Mouse (Mus musculus) liver, embryonic 14.5 days (tissue): ENCODE measurements around the gene Pml. TPM values are rescaled to one million over a fixed set of nuclear protein-coding genes. Genes with fewer than 3 reads are reported as not detected.
"Not testable (repeated sequence)": the region's sequence is repeated elsewhere in the genome, so short reads cannot be mapped to it uniquely, and the experiment has no call there.

Experiments used
- ATAC-seq: fragments of 200-750 bp; cut with Nextera tagmentation; 2 replicates; pipeline ENCODE4 v1.8.0; 2017; ENCODE audit warnings: moderate number of reproducible peaks, mild to moderate bottlenecking, moderate library complexity; ENCODE audit not compliant: insufficient read depth
- DNase-seq, 3 experiments: peaks; one replicate each; pipeline ENCODE4 v3.0.0-alpha.2; 2012 to 2013; ENCODE audit warnings: low read depth in 3 of 3, low spot score in 3 of 3
- H3K27ac ChIP-seq: fragments of 300-500 bp; sonication (generic); 2 replicates; pipeline ENCODE4 v1.5.1; 2014; ENCODE audit warnings: moderate library complexity, mild to moderate bottlenecking, control low read depth, inconsistent platforms
- H3K27me3 ChIP-seq: fragments of 300-500 bp; sonication (generic); 2 replicates; pipeline ENCODE4 v1.6.1; 2014; ENCODE audit warnings: mild to moderate bottlenecking, low read length, moderate library complexity; ENCODE audit not compliant: control insufficient read depth, insufficient read depth
- H3K36me3 ChIP-seq: fragments of 300-500 bp; sonication (generic); replicated peaks from 2 replicates; pipeline ENCODE4 v1.6.1; 2014; ENCODE audit warnings: low read depth; ENCODE audit not compliant: control insufficient read depth, insufficient read depth
- H3K4me1 ChIP-seq, 2 experiments: fragments of 200-500 bp in 1 of 2; fragments of 300-500 bp in 1 of 2; sonication (generic) in 1 of 2; replicated peaks; 2 replicates each; pipeline ENCODE4 v1.6.1; 2012 to 2014; ENCODE audit warnings: antibody characterized with exemption in 1 of 2, inconsistent platforms in 1 of 2, low read length in 1 of 2; ENCODE audit not compliant: control insufficient read depth in 2 of 2, insufficient read depth in 2 of 2
- H3K4me2 ChIP-seq: fragments of 300-500 bp; sonication (generic); 2 replicates; pipeline ENCODE4 v1.6.1; 2014; ENCODE audit warnings: low read depth, mild to moderate bottlenecking, control low read depth, moderate library complexity
- H3K4me3 ChIP-seq, 2 experiments: fragments of 200-500 bp in 1 of 2; fragments of 300-500 bp in 1 of 2; sonication (generic) in 1 of 2; 2 replicates each; pipeline ENCODE4 v1.5.1; 2012 to 2014; ENCODE audit warnings: low read depth in 2 of 2, low read length in 2 of 2, mild to moderate bottlenecking in 2 of 2, control low read depth in 1 of 2, inconsistent platforms in 1 of 2, moderate library complexity in 1 of 2; ENCODE audit not compliant: insufficient read depth in 1 of 2
- H3K9ac ChIP-seq: fragments of 300-500 bp; sonication (generic); replicated peaks from 2 replicates; pipeline ENCODE4 v1.6.1; 2014; ENCODE audit warnings: mild to moderate bottlenecking, control low read depth, moderate library complexity
- H3K9me3 ChIP-seq: fragments of 300-500 bp; sonication (generic); 2 replicates; pipeline ENCODE4 v1.6.1; 2016; ENCODE audit warnings: low read length, mixed read lengths; ENCODE audit not compliant: control insufficient read depth
- CTCF ChIP-seq: IDR thresholded peaks from 2 replicates; pipeline ENCODE4 v1.5.1; 2016; ENCODE audit warnings: antibody characterized with exemption, low read depth, control low read depth
- EP300 ChIP-seq: IDR thresholded peaks from 2 replicates; pipeline ENCODE4 v1.6.1; 2016; ENCODE audit warnings: antibody characterized with exemption, low read depth
- WGBS: fragments of 180-500 bp; shearing (Covaris S2); extraction: QIAGEN DNeasy Blood & Tissue Kit; methylation state at CpG from one replicate; pipeline ENCODE4 v1.1.7; 2014; ENCODE audit not compliant: insufficient replicate concordance; 5-methylcytosine and 5-hydroxymethylcytosine counted together
- polyA plus RNA-seq, 2 experiments: library from polyadenylated mRNA; depleted of rRNA in 1 of 2; stranded (reverse) in 1 of 2; unstranded in 1 of 2; fragments of >200 nt; fragmentation: Nextera tagmentation in 1 of 2; extraction: Ambion mirVana in 1 of 2; gene quantifications; 2 replicates each; pipeline versions ENCODE4 v1.2.1 to v1.2.3; 2012 to 2014

Pml gene
- polyA plus RNA-seq, 2 experiments = 17.1 to 17.6 TPM

- TF ChIP-seq CTCF = no peak
- no peak for TF ChIP-seq EP300
- Histone ChIP-seq H3K9me3 (no peaks in the 10 kb centered on the region), H3K36me3 (no peaks in the 10 kb centered on the region), H3K27ac (no peak overlapping the region), H3K4me3 (no peak overlapping the region), H3K4me1 (peaks cover 0 to 12% of the 10 kb centered on the region in 2 experiments; a peak in 2 of 4 replicates), H3K9ac (no peak overlapping the region), H3K27me3 (no peaks in the 10 kb centered on the region), H3K4me2 (no peak overlapping the region)
- ATAC-seq (no peak), DNase-seq (no peak)
- 68% methylated on average over 9 of the region's 9 CpGs for WGBS
Observed at GRCm38 (mm10) chr9:58272855-58273254, 23.3 kb upstream of the Pml start.

DNA sequence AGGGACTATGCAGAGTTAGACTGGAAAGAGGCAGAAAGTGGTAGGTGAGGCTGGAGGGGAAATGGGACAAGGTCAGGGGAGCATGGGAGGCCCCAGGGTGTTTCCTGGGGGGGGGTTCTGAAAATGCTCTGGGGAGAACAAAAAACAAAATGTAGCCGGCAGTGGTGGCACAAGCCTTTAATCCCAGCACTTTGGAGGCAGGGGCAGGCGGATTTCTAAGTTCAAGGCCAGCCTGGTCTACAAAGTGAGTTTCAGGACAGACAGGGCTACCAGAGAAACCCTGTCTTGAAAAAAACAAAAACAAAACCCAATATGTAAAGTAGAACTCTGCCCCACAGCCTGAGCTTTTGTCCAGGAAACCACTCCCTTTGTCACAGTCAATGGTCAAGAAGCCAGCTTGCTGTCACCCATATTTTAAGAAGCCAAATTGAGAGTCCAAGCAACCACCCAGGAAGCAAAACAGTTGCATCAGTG is 22.5 kb upstream of the Pml start:
- DNase-seq (no peak), ATAC-seq (no peak)
- Histone ChIP-seq H3K9ac (no peak overlapping the region), H3K9me3 (no peaks in the 10 kb centered on the region), H3K27me3 (no peaks in the 10 kb centered on the region), H3K36me3 (no peaks in the 10 kb centered on the region), H3K4me2 (no peak overlapping the region), H3K27ac (no peak overlapping the region), H3K4me3 (no peak overlapping the region), H3K4me1 (peaks cover 0 to 12% of the 10 kb centered on the region in 2 experiments; a peak in 2 of 4 replicates)
- WGBS = 53% methylated on average over 2 of the region's 2 CpGs
- no peak for TF ChIP-seq CTCF
- no peak for TF ChIP-seq EP300

DNA sequence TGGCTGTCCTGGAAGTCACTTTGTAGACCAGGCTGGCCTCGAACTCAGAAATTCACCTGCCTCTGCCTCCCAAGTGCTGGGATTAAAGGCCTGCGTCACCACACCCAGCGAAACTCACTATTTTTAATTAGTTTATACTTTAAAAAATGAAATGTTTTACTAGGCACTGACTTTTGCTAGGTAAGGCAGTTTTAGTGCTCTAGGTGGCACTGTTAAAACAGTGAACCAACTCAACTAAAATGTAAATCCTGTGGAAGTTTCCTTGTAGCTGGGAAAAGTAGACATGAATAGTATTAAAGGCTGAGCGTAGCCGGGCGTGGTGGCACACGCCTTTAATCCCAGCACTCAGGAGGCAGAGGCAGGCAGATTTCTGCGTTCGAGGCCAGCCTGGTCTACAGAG is 22.0 kb upstream of the Pml start:
- whole genome bisulfite sequencing = 74% methylated on average over 9 of the region's 9 CpGs
- H3K36me3 ChIP-seq, ATAC-seq, H3K9me3 ChIP-seq, H3K4me3 ChIP-seq, H3K4me2 ChIP-seq, H3K9ac ChIP-seq, DNase-seq, H3K27me3 ChIP-seq, H3K27ac ChIP-seq: not testable (repeated sequence)
- H3K4me1 ChIP-seq = peaks cover 0 to 16% of the 10 kb centered on the region in 2 experiments; a peak in 2 of 4 replicates

DNA sequence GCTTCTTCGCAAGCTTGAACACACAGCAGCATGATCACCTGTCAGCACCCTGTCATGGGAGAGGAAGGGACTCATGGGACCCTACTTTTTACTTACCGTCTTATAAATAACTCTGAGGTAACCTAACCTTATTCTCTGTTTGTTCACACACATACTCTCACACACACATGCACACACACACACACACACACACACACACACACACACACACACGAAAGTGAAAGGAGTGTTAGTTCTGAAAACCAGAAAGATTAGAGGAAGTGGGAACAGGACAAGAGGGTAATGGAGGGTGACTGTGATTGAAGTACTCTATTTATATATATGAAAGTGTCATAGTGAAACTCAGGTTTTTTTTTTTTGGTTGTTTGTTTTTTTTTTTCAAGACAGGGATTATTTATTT is 21.5 kb upstream of the Pml start:
- no peaks in the 10 kb centered on the region for H3K27me3 ChIP-seq
- peaks cover 0 to 14% of the 10 kb centered on the region in 2 experiments; a peak in 2 of 4 replicates for H3K4me1 ChIP-seq
- H3K9ac ChIP-seq = no peak overlapping the region
- TF ChIP-seq EP300 (no peak), CTCF (no peak)
- WGBS = 44% methylated on average over 3 of the region's 3 CpGs
- no peak overlapping the region for H3K4me2 ChIP-seq
- H3K4me3 ChIP-seq = no peak overlapping the region
- H3K9me3 ChIP-seq = no peaks in the 10 kb centered on the region
- no peak overlapping the region for H3K27ac ChIP-seq
- no peak for DNase-seq
- ATAC-seq = no peak
- H3K36me3 ChIP-seq = no peaks in the 10 kb centered on the region

GRCm38 (mm10) chr9:58270081-58270480 is 20.5 kb upstream of the Pml start:
- Histone ChIP-seq H3K4me3 (no peak overlapping the region), H3K9ac (no peak overlapping the region), H3K4me1 (peaks cover 0 to 11% of the 10 kb centered on the region in 2 experiments; a peak in 2 of 4 replicates), H3K4me2 (no peak overlapping the region), H3K27ac (no peak overlapping the region), H3K9me3 (no peaks in the 10 kb centered on the region), H3K27me3 (no peaks in the 10 kb centered on the region), H3K36me3 (no peaks in the 10 kb centered on the region)
- no peak for ATAC-seq
- WGBS = 44% methylated on average over 3 of the region's 3 CpGs
- no peak for DNase-seq
- no peak for TF ChIP-seq CTCF
- no peak for TF ChIP-seq EP300
